Mouse (Mus musculus) forebrain, embryonic 12.5 days (tissue): ENCODE data around the gene Spag9. TPM values are rescaled to one million over a fixed set of nuclear protein-coding genes. Genes with fewer than 3 reads are reported as not detected.
A peak's percentile ranks its signal among the peaks of the same experiment; 100 is the strongest.

Experiments
- ATAC-seq: fragments of 200-750 bp; cut with Nextera tagmentation; 2 replicates; pipeline ENCODE4 v1.8.0; 2017; ENCODE audit warnings: moderate TSS enrichment; ENCODE audit not compliant: low FRiP score
- H3K27ac ChIP-seq: fragments of 300-500 bp; sonication (generic); 2 replicates; pipeline ENCODE4 v1.5.1; 2016; ENCODE audit warnings: mild to moderate bottlenecking
- H3K27me3 ChIP-seq: fragments of 300-500 bp; sonication (generic); 2 replicates; pipeline ENCODE4 v1.6.1; 2016; ENCODE audit warnings: mild to moderate bottlenecking
- H3K36me3 ChIP-seq: fragments of 300-500 bp; sonication (generic); replicated peaks from 2 replicates; pipeline ENCODE4 v1.6.1; 2016; ENCODE audit warnings: mild to moderate bottlenecking
- H3K4me1 ChIP-seq: fragments of 300-500 bp; sonication (generic); 2 replicates; pipeline ENCODE4 v1.6.1; 2016
- H3K4me2 ChIP-seq: fragments of 300-500 bp; sonication (generic); 2 replicates; pipeline ENCODE4 v1.6.1; 2016; ENCODE audit warnings: mild to moderate bottlenecking, moderate library complexity
- H3K4me3 ChIP-seq: fragments of 300-500 bp; sonication (generic); replicated peaks from 2 replicates; pipeline ENCODE4 v1.5.1; 2016; ENCODE audit warnings: mild to moderate bottlenecking
- H3K9ac ChIP-seq: fragments of 300-500 bp; sonication (generic); 2 replicates; pipeline ENCODE4 v1.6.1; 2016; ENCODE audit warnings: mild to moderate bottlenecking
- H3K9me3 ChIP-seq: fragments of 300-500 bp; sonication (generic); 2 replicates; pipeline ENCODE4 v1.6.1; 2016
- WGBS: fragments of 180-500 bp; shearing (Covaris S2); methylation state at CpG from one replicate; pipeline ENCODE4 v1.1.7; 2016; 5-methylcytosine and 5-hydroxymethylcytosine counted together
- polyA plus RNA-seq: library from polyadenylated mRNA; unstranded; fragments of >200 nt; fragmentation: Nextera tagmentation; extraction: Ambion mirVana; gene quantifications from 2 replicates; pipeline ENCODE4 v1.2.1, GENCODE M21; 2016

Gene Spag9
- polyA plus RNA-seq, 1 experiment from 2014 or later = 124 TPM

DNA sequence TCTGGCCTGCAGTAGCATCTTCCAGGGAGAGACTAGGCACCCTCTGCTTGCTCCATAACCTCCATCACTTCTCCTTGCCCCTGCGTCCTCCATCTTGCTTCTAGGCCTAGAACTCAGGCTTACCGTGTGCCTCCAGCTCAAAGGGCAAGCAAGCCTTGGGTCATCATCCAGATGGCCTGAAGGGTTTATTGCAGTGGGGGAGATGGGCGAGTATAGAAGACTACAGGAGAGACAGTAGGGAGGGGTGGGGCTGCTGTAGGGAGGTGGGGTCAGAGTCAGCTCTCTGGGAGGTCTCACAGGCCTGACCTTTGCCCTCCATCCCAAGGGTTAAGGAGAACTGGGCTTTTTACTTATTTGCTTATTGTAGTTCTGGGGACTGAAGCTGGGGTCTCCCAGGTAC lies 144.6 kb downstream of the Spag9 start:
- H3K9me3 ChIP-seq = no peaks in the 10 kb centered on the region
- H3K36me3 ChIP-seq = no peaks in the 10 kb centered on the region
- WGBS = 87% methylated on average over 3 of the region's 3 CpGs
- no peak overlapping the region for H3K4me2 ChIP-seq
- no peak overlapping the region for H3K9ac ChIP-seq
- no peak for ATAC-seq
- H3K27ac ChIP-seq = no peak overlapping the region
- no peaks in the 10 kb centered on the region for H3K27me3 ChIP-seq
- peaks cover 12% of the 10 kb centered on the region; the same call in 1 of the 2 replicates for H3K4me1 ChIP-seq
- H3K4me3 ChIP-seq = no peak overlapping the region

DNA sequence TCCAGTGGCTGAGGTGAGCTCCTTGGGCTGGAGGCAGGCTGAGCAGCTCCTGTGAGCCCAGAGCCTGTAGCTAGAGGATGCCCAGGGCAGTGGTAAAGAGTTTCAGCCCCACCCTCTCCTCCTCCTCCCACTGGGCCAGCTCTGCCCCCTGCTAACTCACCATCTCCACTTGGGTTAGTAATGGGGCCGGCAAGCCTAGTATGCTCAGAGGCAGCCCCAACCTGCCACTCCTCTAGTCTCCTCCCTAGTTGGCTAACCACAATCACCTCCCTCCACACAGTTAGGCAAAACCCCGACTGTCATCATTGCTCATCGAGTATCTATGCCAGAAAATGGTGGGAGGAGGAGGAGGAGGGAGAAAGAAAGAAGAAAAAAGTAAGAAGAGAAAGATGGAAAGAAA lies 145.7 kb downstream of the Spag9 start:
- H3K4me2 ChIP-seq = no peak overlapping the region

DNA sequence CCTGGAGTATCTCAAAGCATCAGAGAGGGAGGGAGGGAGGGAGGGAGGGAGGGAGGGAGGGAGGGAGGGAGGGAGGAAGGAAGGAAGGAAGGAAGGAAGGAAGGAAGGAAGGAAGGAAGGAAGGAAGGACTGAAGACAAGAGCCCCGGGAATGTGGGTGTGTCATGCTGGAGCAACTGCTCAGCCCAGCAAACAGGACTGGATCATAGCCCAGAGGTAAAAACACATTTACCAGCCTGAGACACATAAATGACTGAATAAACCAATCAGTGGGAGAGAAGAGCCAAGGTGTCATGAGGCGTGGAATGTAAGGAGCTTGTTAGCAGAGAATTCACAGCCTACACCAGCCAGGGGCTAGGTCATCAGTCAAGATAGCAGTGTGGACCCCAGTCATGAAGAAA lies 147.4 kb downstream of the Spag9 start:
- Histone ChIP-seq H3K4me1 (peaks cover 12% of the 10 kb centered on the region; the same call in 1 of the 2 replicates), H3K9me3 (no peaks in the 10 kb centered on the region), H3K27ac (no peak overlapping the region), H3K4me3 (no peak overlapping the region), H3K36me3 (no peaks in the 10 kb centered on the region), H3K9ac (no peak overlapping the region), H3K4me2 (no peak overlapping the region), H3K27me3 (0 out of 2 replicates have a peak, but pooled peaks cover 4% of the 10 kb centered on the region)
- ATAC-seq = no peak
- WGBS = 76% methylated on average over 2 of the region's 2 CpGs

More for the DNA sequence above, 145.7 kb downstream of the Spag9 start:
- ATAC-seq = no peak
- Histone ChIP-seq H3K27ac (no peak overlapping the region), H3K9me3 (no peaks in the 10 kb centered on the region), H3K36me3 (no peaks in the 10 kb centered on the region), H3K4me1 (peaks cover 12% of the 10 kb centered on the region; the same call in 1 of the 2 replicates), H3K4me3 (no peak overlapping the region), H3K9ac (no peak overlapping the region), H3K27me3 (0 out of 2 replicates have a peak, but pooled peaks cover under 1% of the 10 kb centered on the region)
- 66% methylated on average over 3 of the region's 3 CpGs for WGBS

GRCm38 (mm10) chr11:94144771-94145539 lies 149.1 kb downstream of the Spag9 start:
- Histone ChIP-seq H3K4me1 (peaks cover 18% of the 10 kb centered on the region), H3K27me3 (peaks cover 6% of the 10 kb centered on the region; the same call in 1 of the 2 replicates), H3K36me3 (no peaks in the 10 kb centered on the region), H3K27ac (peak overlapping the region; percentile 61), H3K9me3 (no peaks in the 10 kb centered on the region), H3K4me2 (no peak overlapping the region), H3K9ac (no peak overlapping the region), H3K4me3 (no peak overlapping the region)
- no peak for ATAC-seq
- 75% methylated on average over 11 of the region's 11 CpGs for WGBS

GRCm38 (mm10) chr11:94146049-94146605 lies 150.2 kb downstream of the Spag9 start:
- Histone ChIP-seq H3K9me3 (no peaks in the 10 kb centered on the region), H3K27me3 (peaks cover 14% of the 10 kb centered on the region), H3K4me3 (no peak overlapping the region), H3K4me2 (no peak overlapping the region), H3K9ac (no peak overlapping the region), H3K27ac (0 out of 2 replicates have a peak overlapping the region, but pooled peaks have one; percentile 42), H3K36me3 (no peaks in the 10 kb centered on the region), H3K4me1 (peaks cover 29% of the 10 kb centered on the region)
- WGBS = 94% methylated on average over 14 of the region's 14 CpGs
- no peak for ATAC-seq

GRCm38 (mm10) chr11:94146733-94147485 lies 151.0 kb downstream of the Spag9 start:
- Histone ChIP-seq H3K27ac (no peak overlapping the region), H3K9ac (no peak overlapping the region), H3K4me1 (peaks cover 33% of the 10 kb centered on the region), H3K4me3 (no peak overlapping the region), H3K9me3 (no peaks in the 10 kb centered on the region), H3K36me3 (no peaks in the 10 kb centered on the region), H3K27me3 (peaks cover 15% of the 10 kb centered on the region), H3K4me2 (no peak overlapping the region)
- ATAC-seq = no peak
- WGBS = 72% methylated on average over 11 of the region's 11 CpGs

DNA sequence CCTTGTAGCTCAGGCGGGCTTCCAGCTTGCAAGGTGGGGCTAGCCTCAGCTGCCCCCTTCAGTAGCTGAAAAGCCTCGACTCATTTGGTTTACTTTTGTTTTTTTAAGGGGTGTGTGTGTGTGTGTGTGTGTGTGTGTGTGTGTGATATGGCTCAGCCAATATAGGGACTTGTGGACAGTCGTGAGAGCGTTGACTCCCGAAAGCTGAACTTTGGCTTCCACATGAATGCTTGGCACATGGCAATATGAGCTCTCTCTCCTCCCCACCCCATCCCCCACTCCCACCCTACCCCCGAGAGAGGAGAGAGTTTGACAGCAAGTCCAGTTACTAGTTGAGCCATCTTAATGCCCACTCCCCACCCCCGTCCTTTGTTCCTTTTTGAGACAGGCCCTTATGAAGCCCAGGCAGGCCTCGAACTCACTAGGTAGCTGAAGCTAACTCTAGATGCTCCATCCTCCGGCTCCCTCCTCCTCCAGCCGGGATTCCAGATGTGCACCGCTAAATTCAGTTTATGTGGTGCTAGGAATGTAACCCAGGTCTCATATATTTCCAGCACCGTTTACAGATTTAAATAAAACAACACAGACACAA lies 152.3 kb downstream of the Spag9 start:
- Histone ChIP-seq H3K4me2 (no peak overlapping the region), H3K27ac (no peak overlapping the region), H3K4me1 (peaks cover 33% of the 10 kb centered on the region), H3K4me3 (no peak overlapping the region), H3K9ac (no peak overlapping the region), H3K36me3 (no peaks in the 10 kb centered on the region), H3K9me3 (no peaks in the 10 kb centered on the region), H3K27me3 (peaks cover 15% of the 10 kb centered on the region)
- WGBS = 46% methylated on average over 12 of the region's 12 CpGs
- no peak for ATAC-seq

DNA sequence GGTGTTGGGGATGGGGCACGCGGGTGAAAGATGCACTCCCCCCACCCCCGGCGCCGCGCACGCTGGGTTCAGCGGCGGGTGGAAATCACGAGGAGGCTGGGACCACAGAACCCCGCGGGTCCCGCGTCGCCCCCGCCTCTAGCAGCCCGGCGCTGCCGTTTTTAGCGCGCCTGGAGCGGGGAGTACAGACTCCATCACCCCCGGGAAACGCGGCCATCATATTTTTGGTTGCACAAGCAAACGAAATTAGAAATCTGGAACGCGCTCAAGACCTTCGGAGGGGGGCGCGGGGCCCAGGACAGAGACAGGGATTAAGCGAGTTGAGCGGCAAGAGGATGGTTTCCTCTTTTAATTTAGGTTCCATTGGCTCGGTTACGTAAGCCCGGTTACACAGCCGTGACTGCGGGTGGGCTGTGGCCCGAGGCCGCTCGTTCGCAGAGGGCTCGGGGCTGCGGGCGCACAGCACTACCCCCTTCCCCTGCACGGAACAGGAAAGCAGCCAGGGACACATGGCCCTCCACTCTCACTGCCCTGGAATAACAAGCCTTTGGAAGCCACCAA lies 153.1 kb downstream of the Spag9 start:
- under 1% methylated on average over 46 of the region's 46 CpGs for WGBS
- H3K27me3 ChIP-seq = peaks cover 15% of the 10 kb centered on the region
- H3K9me3 ChIP-seq = no peaks in the 10 kb centered on the region
- peak overlapping the region; percentile 60 for H3K9ac ChIP-seq
- ATAC-seq = peak; percentile 49
- H3K27ac ChIP-seq = peak overlapping the region; percentile 85
- peak overlapping the region; percentile 85 for H3K4me2 ChIP-seq
- no peaks in the 10 kb centered on the region for H3K36me3 ChIP-seq
- peaks cover 33% of the 10 kb centered on the region for H3K4me1 ChIP-seq
- H3K4me3 ChIP-seq = peak overlapping the region; percentile 44

- H3K9ac ChIP-seq = peak overlapping the region; percentile 60
- WGBS = 25% methylated on average over 16 of the region's 16 CpGs
- no peaks in the 10 kb centered on the region for H3K36me3 ChIP-seq
- H3K27ac ChIP-seq = peak overlapping the region; percentile 85
- H3K4me3 ChIP-seq = peak overlapping the region; percentile 44
- H3K4me1 ChIP-seq = peaks cover 33% of the 10 kb centered on the region
- H3K9me3 ChIP-seq = no peaks in the 10 kb centered on the region
- ATAC-seq = peak; percentile 33; the same call in 1 of the 2 replicates
- peak overlapping the region; percentile 85 for H3K4me2 ChIP-seq
- H3K27me3 ChIP-seq = peaks cover 15% of the 10 kb centered on the region
Measured at GRCm38 (mm10) chr11:94149509-94150259, 153.8 kb downstream of the Spag9 start.

- no peaks in the 10 kb centered on the region for H3K9me3 ChIP-seq
- H3K36me3 ChIP-seq = no peaks in the 10 kb centered on the region
- 0 out of 2 replicates have a peak overlapping the region, but pooled peaks have one; percentile 13 for H3K27ac ChIP-seq
- peak; percentile 35; the same call in 1 of the 2 replicates for ATAC-seq
- H3K4me3 ChIP-seq = no peak overlapping the region
- peak overlapping the region; percentile 17; the same call in 1 of the 2 replicates for H3K4me2 ChIP-seq
- peaks cover 15% of the 10 kb centered on the region for H3K27me3 ChIP-seq
- no peak overlapping the region; the same call in 1 of the 2 replicates for H3K9ac ChIP-seq
- WGBS = 39% methylated on average over 25 of the region's 25 CpGs
- peaks cover 27% of the 10 kb centered on the region for H3K4me1 ChIP-seq
Measured at GRCm38 (mm10) chr11:94150519-94151470, 154.9 kb downstream of the Spag9 start.
